Mouse (Mus musculus) adrenal gland, adult (tissue): ENCODE measurements around the gene Ccdc13.

Source experiments
- DNase-seq, 2 experiments: peaks; one replicate each; pipeline ENCODE4 v3.0.0; 2022 to 2023; ENCODE audit warnings: low spot score in 1 of 2; ENCODE audit not compliant: inconsistent age in 2 of 2

The Ccdc13 gene

GRCm38 (mm10) chr9:121761091-121761665, 78.1 kb downstream of the Ccdc13 start:
- DNase-seq: peak; percentile 53 to 77

- peak; percentile 81 to 86 for DNase-seq
These were observed 78.8 kb downstream of the Ccdc13 start for GRCm38 (mm10) chr9:121760271-121761090.

GRCm38 (mm10) chr9:121759091-121760081, 79.9 kb downstream of the Ccdc13 start, which contains the start of gene Zfp651:
Gene Zfp651, plus strand, starts transcription at chr9:121759330.
- DNase-seq: peak; percentile 75 to 85

- DNase-seq: peak; percentile 24 to 55
These were observed 81.1 kb downstream of the Ccdc13 start for GRCm38 (mm10) chr9:121757835-121758814.

GRCm38 (mm10) chr9:121757432-121757831, 81.8 kb downstream of the Ccdc13 start:
- peak in 1 of 2 experiments; percentile 57 for DNase-seq

- peak in 1 of 2 experiments; percentile 23 for DNase-seq
These were observed 82.5 kb downstream of the Ccdc13 start for GRCm38 (mm10) chr9:121756785-121757184.

GRCm38 (mm10) chr9:121754624-121755023, 84.6 kb downstream of the Ccdc13 start:
- DNase-seq: peak in 1 of 2 experiments; percentile 15

GRCm38 (mm10) chr9:121752774-121753173, 86.5 kb downstream of the Ccdc13 start:
- DNase-seq: peak in 1 of 2 experiments; percentile 16
